Mouse (Mus musculus): ENCODE results near the gene 1300017J02Rik.

DNA sequence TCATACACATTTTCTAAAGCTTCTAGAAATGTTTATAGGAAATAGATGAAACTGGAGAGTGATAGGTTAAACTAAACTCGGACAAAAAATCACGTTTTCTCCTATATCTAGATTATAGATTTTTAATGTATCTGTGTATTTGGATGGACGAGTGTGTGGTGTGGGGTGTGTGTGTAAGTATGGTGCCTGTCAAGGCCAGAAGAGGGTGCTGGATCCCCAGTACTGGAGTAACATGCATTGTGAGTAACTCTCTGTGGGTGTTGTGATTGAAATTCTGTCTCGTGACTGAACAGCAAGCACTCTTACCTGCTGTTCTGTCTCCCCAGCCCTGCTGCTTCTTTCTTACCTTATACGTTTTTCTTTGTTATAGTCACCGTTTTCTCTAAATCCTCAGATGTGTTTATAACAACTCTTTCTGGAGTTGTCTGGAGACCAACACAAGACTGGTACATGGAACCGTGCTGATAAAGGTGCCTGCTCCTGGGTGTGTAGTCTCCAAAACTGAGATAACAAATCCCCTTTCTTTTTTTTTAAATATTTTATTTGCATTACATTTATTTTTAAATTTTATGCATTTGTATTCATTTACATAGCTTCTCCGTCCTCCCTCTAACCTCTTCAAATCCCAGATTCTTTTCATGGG lies 58.2 kb downstream of the 1300017J02Rik start:
- TF ChIP-seq CTCF (IDR thresholded peaks at IDR 0.05; ENCODE audit: control insufficient read depth, insufficient read depth, low read length) (no peak), POLR2A (IDR thresholded peaks at IDR 0.05; ENCODE audit: borderline replicate concordance, control insufficient read depth, low read depth, low read length) (no peak)
